Comparison of ENCODE assay signal across 11 mouse cellular contexts in genomic region chr2:32440164-32440563, GRCm38 (mm10). TPM values are rescaled to one million over a fixed set of nuclear protein-coding genes. Genes with fewer than 3 reads are reported as not detected.
DNase-seq lines count a peak whose midpoint lies in the region; ATAC-seq lines count a peak whose summit lies in the region.
"Had no signal": no experiment of that assay in that cellular context is flagged by ENCODE, and none has a peak within 500 bp of the region (broad histone marks: within the 10 kb centered on the region; RNA-seq: fewer than 3 reads in every experiment).

No protein-coding gene starts in this region.

- H3K4me2 ChIP-seq in forebrain, embryonic 12.5 days, result no peak overlapping the region
- no peak overlapping the region for H3K4me2 ChIP-seq in liver, embryonic 16.5 days (ENCODE audit: low read depth, low read length)
- no peak overlapping the region for H3K4me2 ChIP-seq in liver, embryonic 12.5 days
- no peak overlapping the region for H3K4me2 ChIP-seq in forebrain, embryonic 15.5 days (replicated peaks)
- no peak overlapping the region for H3K4me2 ChIP-seq in midbrain, embryonic 16.5 days (ENCODE audit: low read length)
- H3K4me2 ChIP-seq: liver, embryonic 15.5 days had no signal

- peak overlapping the region; percentile 74 for H3K27ac ChIP-seq in forebrain, embryonic 10.5 days
- H3K27ac ChIP-seq in forebrain, embryonic 12.5 days, result no peak overlapping the region
- peak overlapping the region; percentile 25 for H3K27ac ChIP-seq in liver, embryonic 16.5 days (ENCODE audit: low read length)
- H3K27ac ChIP-seq in liver, embryonic 12.5 days, result no peak overlapping the region
- H3K27ac ChIP-seq in forebrain, embryonic 15.5 days (replicated peaks), result peak overlapping the region; percentile 65
- peak overlapping the region; percentile 17 for H3K27ac ChIP-seq in midbrain, embryonic 16.5 days (ENCODE audit: low read length)
- H3K27ac ChIP-seq: left cerebral cortex, adult 2 months; liver, embryonic 15.5 days had no signal

- 71% methylated on average over 2 of the region's 2 CpGs for WGBS in forebrain, embryonic 10.5 days
- 40% methylated on average over 2 of the region's 2 CpGs for WGBS in forebrain, embryonic 12.5 days
- WGBS in liver, embryonic 16.5 days (ENCODE audit: insufficient replicate concordance), result 61% methylated on average over 2 of the region's 2 CpGs
- 63% methylated on average over 2 of the region's 2 CpGs for WGBS in liver, embryonic 12.5 days (ENCODE audit: insufficient replicate concordance)
- 28% methylated on average over 2 of the region's 2 CpGs for WGBS in forebrain, embryonic 15.5 days
- 49% methylated on average over 2 of the region's 2 CpGs for WGBS in midbrain, embryonic 16.5 days

- no peak for ATAC-seq in forebrain, embryonic 12.5 days (ENCODE audit: low FRiP score)
- ATAC-seq in liver, embryonic 16.5 days (ENCODE audit: low read depth), result no peak
- ATAC-seq in liver, embryonic 12.5 days, result no peak
- no peak for ATAC-seq in forebrain, embryonic 15.5 days (replicated peaks)
- no peak for ATAC-seq in midbrain, embryonic 16.5 days
- ATAC-seq in activated CD4-positive, CD25-positive, alpha-beta regulatory T cell, adult 4 months, result no peak

- DNase-seq in forebrain, embryonic 10.5 days (ENCODE audit: extremely low spot score, low spot score), result no peak
- no peak for DNase-seq in adrenal gland, postnatal 25 days
- DNase-seq: cerebellum, postnatal 36 days had no signal

- no peak overlapping the region for H3K9ac ChIP-seq in forebrain, embryonic 12.5 days
- H3K9ac ChIP-seq in liver, embryonic 16.5 days (ENCODE audit: low read depth, low read length), result no peak overlapping the region
- no peak overlapping the region for H3K9ac ChIP-seq in liver, embryonic 12.5 days
- H3K9ac ChIP-seq in forebrain, embryonic 15.5 days (replicated peaks), result no peak overlapping the region
- no peak overlapping the region for H3K9ac ChIP-seq in midbrain, embryonic 16.5 days (ENCODE audit: low read depth, low read length)
- H3K9ac ChIP-seq: liver, embryonic 15.5 days had no signal

- peaks cover 57% of the 10 kb centered on the region for H3K4me1 ChIP-seq in forebrain, embryonic 10.5 days
- peaks cover 41% of the 10 kb centered on the region for H3K4me1 ChIP-seq in forebrain, embryonic 12.5 days
- peaks cover 21% of the 10 kb centered on the region for H3K4me1 ChIP-seq in liver, embryonic 16.5 days (ENCODE audit: control insufficient read depth, low read depth, low read length)
- peaks cover 48% of the 10 kb centered on the region for H3K4me1 ChIP-seq in liver, embryonic 12.5 days
- peaks cover 47% of the 10 kb centered on the region for H3K4me1 ChIP-seq in forebrain, embryonic 15.5 days
- H3K4me1 ChIP-seq in midbrain, embryonic 16.5 days (ENCODE audit: control insufficient read depth, insufficient read depth, low read length), result peaks cover 5% of the 10 kb centered on the region; the same call in 1 of the 2 replicates

- H3K36me3 ChIP-seq in forebrain, embryonic 10.5 days (replicated peaks), result peaks cover 18% of the 10 kb centered on the region
- H3K36me3 ChIP-seq in forebrain, embryonic 12.5 days (replicated peaks), result no peaks in the 10 kb centered on the region
- H3K36me3 ChIP-seq in liver, embryonic 16.5 days (ENCODE audit: control insufficient read depth, insufficient read depth), result no peaks in the 10 kb centered on the region
- peaks cover 8% of the 10 kb centered on the region; the same call in 1 of the 2 replicates for H3K36me3 ChIP-seq in liver, embryonic 12.5 days
- H3K36me3 ChIP-seq in forebrain, embryonic 15.5 days, result peaks cover 6% of the 10 kb centered on the region; the same call in 1 of the 2 replicates
- H3K36me3 ChIP-seq in midbrain, embryonic 16.5 days (ENCODE audit: control insufficient read depth, insufficient read depth, low read length), result no peaks in the 10 kb centered on the region

- H3K9me3 ChIP-seq in forebrain, embryonic 10.5 days, result no peaks in the 10 kb centered on the region
- no peaks in the 10 kb centered on the region for H3K9me3 ChIP-seq in forebrain, embryonic 12.5 days
- H3K9me3 ChIP-seq in liver, embryonic 16.5 days (replicated peaks; ENCODE audit: control insufficient read depth, low read length), result no peaks in the 10 kb centered on the region
- no peaks in the 10 kb centered on the region for H3K9me3 ChIP-seq in liver, embryonic 12.5 days (replicated peaks)
- no peaks in the 10 kb centered on the region for H3K9me3 ChIP-seq in forebrain, embryonic 15.5 days
- H3K9me3 ChIP-seq in midbrain, embryonic 16.5 days (replicated peaks; ENCODE audit: control insufficient read depth, low read length, poor library complexity, severe bottlenecking), result no peaks in the 10 kb centered on the region
- H3K9me3 ChIP-seq: liver, embryonic 15.5 days had no signal

- no peak overlapping the region for H3K4me3 ChIP-seq in forebrain, embryonic 10.5 days
- no peak overlapping the region for H3K4me3 ChIP-seq in forebrain, embryonic 12.5 days (replicated peaks)
- H3K4me3 ChIP-seq in liver, embryonic 16.5 days (ENCODE audit: low read depth, low read length), result no peak overlapping the region
- H3K4me3 ChIP-seq in liver, embryonic 12.5 days, result no peak overlapping the region
- H3K4me3 ChIP-seq in forebrain, embryonic 15.5 days, result no peak overlapping the region
- no peak overlapping the region for H3K4me3 ChIP-seq in midbrain, embryonic 16.5 days (ENCODE audit: low read depth, low read length)
- H3K4me3 ChIP-seq: left cerebral cortex, adult 2 months; liver, embryonic 15.5 days had no signal

- H3K27me3 ChIP-seq in forebrain, embryonic 10.5 days (ENCODE audit: poor library complexity, severe bottlenecking), result no peaks in the 10 kb centered on the region
- no peaks in the 10 kb centered on the region for H3K27me3 ChIP-seq in forebrain, embryonic 12.5 days
- H3K27me3 ChIP-seq in liver, embryonic 16.5 days (ENCODE audit: control insufficient read depth, insufficient read depth, low read depth, low read length), result no peaks in the 10 kb centered on the region
- H3K27me3 ChIP-seq in liver, embryonic 12.5 days (replicated peaks), result no peaks in the 10 kb centered on the region
- no peaks in the 10 kb centered on the region for H3K27me3 ChIP-seq in forebrain, embryonic 15.5 days
- H3K27me3 ChIP-seq in midbrain, embryonic 16.5 days (ENCODE audit: control insufficient read depth, insufficient read depth, low read depth, low read length), result no peaks in the 10 kb centered on the region
- H3K27me3 ChIP-seq: liver, embryonic 15.5 days had no signal

RNA-seq across cellular contexts. Expression of gene Naif1, which starts 10.1 kb away (rescaled TPM):
- polyA plus RNA-seq in forebrain, embryonic 10.5 days (2016; fragmentation: Nextera tagmentation; extraction: Ambion mirVana), result 6.6 and 6.7 TPM in 2 replicates
- 6.1 and 6.2 TPM in 2 replicates for polyA plus RNA-seq in forebrain, embryonic 12.5 days (2016; fragmentation: Nextera tagmentation; extraction: Ambion mirVana)
- polyA plus RNA-seq in liver, embryonic 16.5 days (2015; fragmentation: Nextera tagmentation; extraction: Ambion mirVana), result 1.9 and 2.0 TPM in 2 replicates
- 2.9 and 3.2 TPM in 2 replicates for polyA plus RNA-seq in liver, embryonic 12.5 days (2016; fragmentation: Nextera tagmentation; extraction: Ambion mirVana)
- polyA plus RNA-seq in forebrain, embryonic 15.5 days (2015; fragmentation: Nextera tagmentation; extraction: Ambion mirVana), result 6.3 and 7.0 TPM in 2 replicates
- polyA plus RNA-seq in midbrain, embryonic 16.5 days (2015; fragmentation: Nextera tagmentation; extraction: Ambion mirVana), result 5.3 and 5.5 TPM in 2 replicates
- total RNA-seq in adrenal gland, postnatal 25 days (2021), result 5.5 and 5.6 TPM in 2 replicates
- 1 to 10 TPM; 5.2 TPM for polyA plus RNA-seq in activated CD4-positive, CD25-positive, alpha-beta regulatory T cell, adult 4 months (2017; shearing (Covaris generic))

RNA-seq across cellular contexts. Expression of gene Slc25a25, which starts 11.1 kb away (rescaled TPM):
- 25.0 and 26.3 TPM in 2 replicates for polyA plus RNA-seq in forebrain, embryonic 10.5 days (2016; fragmentation: Nextera tagmentation; extraction: Ambion mirVana)
- polyA plus RNA-seq in forebrain, embryonic 12.5 days (2016; fragmentation: Nextera tagmentation; extraction: Ambion mirVana), result 38.8 and 39.9 TPM in 2 replicates
- 9.5 and 9.7 TPM in 2 replicates for polyA plus RNA-seq in liver, embryonic 16.5 days (2015; fragmentation: Nextera tagmentation; extraction: Ambion mirVana)
- 11.4 and 11.9 TPM in 2 replicates for polyA plus RNA-seq in liver, embryonic 12.5 days (2016; fragmentation: Nextera tagmentation; extraction: Ambion mirVana)
- polyA plus RNA-seq in forebrain, embryonic 15.5 days (2015; fragmentation: Nextera tagmentation; extraction: Ambion mirVana), result 46.4 and 48.2 TPM in 2 replicates
- polyA plus RNA-seq in midbrain, embryonic 16.5 days (2015; fragmentation: Nextera tagmentation; extraction: Ambion mirVana), result 55.1 and 60.1 TPM in 2 replicates
- 16.4 and 28.0 TPM in 2 replicates for total RNA-seq in adrenal gland, postnatal 25 days (2021)
- 1 to 10 TPM; 3.3 to 4.0 TPM for polyA plus RNA-seq in activated CD4-positive, CD25-positive, alpha-beta regulatory T cell, adult 4 months (2017; shearing (Covaris generic))

RNA-seq across cellular contexts. Expression of gene Ptges2, which starts 44.5 kb away (rescaled TPM):
- polyA plus RNA-seq in forebrain, embryonic 10.5 days (2016; fragmentation: Nextera tagmentation; extraction: Ambion mirVana), result 23.8 and 26.4 TPM in 2 replicates
- polyA plus RNA-seq in forebrain, embryonic 12.5 days (2016; fragmentation: Nextera tagmentation; extraction: Ambion mirVana), result 29.6 and 29.9 TPM in 2 replicates
- 9.4 and 11.0 TPM in 2 replicates for polyA plus RNA-seq in liver, embryonic 16.5 days (2015; fragmentation: Nextera tagmentation; extraction: Ambion mirVana)
- polyA plus RNA-seq in liver, embryonic 12.5 days (2016; fragmentation: Nextera tagmentation; extraction: Ambion mirVana), result 19.3 and 21.1 TPM in 2 replicates
- polyA plus RNA-seq in forebrain, embryonic 15.5 days (2015; fragmentation: Nextera tagmentation; extraction: Ambion mirVana), result 39.9 and 40.3 TPM in 2 replicates
- polyA plus RNA-seq in midbrain, embryonic 16.5 days (2015; fragmentation: Nextera tagmentation; extraction: Ambion mirVana), result 50.7 and 51.4 TPM in 2 replicates
- total RNA-seq in adrenal gland, postnatal 25 days (2021), result 49.8 and 51.8 TPM in 2 replicates
- polyA plus RNA-seq in activated CD4-positive, CD25-positive, alpha-beta regulatory T cell, adult 4 months (2017; shearing (Covaris generic)), result 1 to 10 TPM; 1.0 to 1.6 TPM

RNA-seq across cellular contexts. Expression of gene Lcn2, which starts 52.1 kb away (rescaled TPM):
- not detected in 2 replicates for polyA plus RNA-seq in forebrain, embryonic 10.5 days (2016; fragmentation: Nextera tagmentation; extraction: Ambion mirVana)
- 0.45 and 0.50 TPM in 2 replicates for polyA plus RNA-seq in forebrain, embryonic 12.5 days (2016; fragmentation: Nextera tagmentation; extraction: Ambion mirVana)
- polyA plus RNA-seq in liver, embryonic 16.5 days (2015; fragmentation: Nextera tagmentation; extraction: Ambion mirVana), result 212 and 273 TPM in 2 replicates
- 15.2 and 17.7 TPM in 2 replicates for polyA plus RNA-seq in liver, embryonic 12.5 days (2016; fragmentation: Nextera tagmentation; extraction: Ambion mirVana)
- polyA plus RNA-seq in forebrain, embryonic 15.5 days (2015; fragmentation: Nextera tagmentation; extraction: Ambion mirVana), result 0.51 and 0.63 TPM in 2 replicates
- 0.86 and 1.2 TPM in 2 replicates for polyA plus RNA-seq in midbrain, embryonic 16.5 days (2015; fragmentation: Nextera tagmentation; extraction: Ambion mirVana)
- total RNA-seq in adrenal gland, postnatal 25 days (2021), result 1.0 and 1.5 TPM in 2 replicates
- polyA plus RNA-seq in activated CD4-positive, CD25-positive, alpha-beta regulatory T cell, adult 4 months (2017; shearing (Covaris generic)), result not detected

RNA-seq across cellular contexts. Expression of gene 1110008P14Rik, which starts 58.4 kb away (rescaled TPM):
- polyA plus RNA-seq in forebrain, embryonic 10.5 days (2016; fragmentation: Nextera tagmentation; extraction: Ambion mirVana), result 36.3 and 37.5 TPM in 2 replicates
- polyA plus RNA-seq in forebrain, embryonic 12.5 days (2016; fragmentation: Nextera tagmentation; extraction: Ambion mirVana), result 51.0 and 51.4 TPM in 2 replicates
- polyA plus RNA-seq in liver, embryonic 16.5 days (2015; fragmentation: Nextera tagmentation; extraction: Ambion mirVana), result 20.2 and 21.6 TPM in 2 replicates
- polyA plus RNA-seq in liver, embryonic 12.5 days (2016; fragmentation: Nextera tagmentation; extraction: Ambion mirVana), result 36.2 and 40.6 TPM in 2 replicates
- polyA plus RNA-seq in forebrain, embryonic 15.5 days (2015; fragmentation: Nextera tagmentation; extraction: Ambion mirVana), result 79.5 and 80.9 TPM in 2 replicates
- polyA plus RNA-seq in midbrain, embryonic 16.5 days (2015; fragmentation: Nextera tagmentation; extraction: Ambion mirVana), result 117 and 132 TPM in 2 replicates
- total RNA-seq in adrenal gland, postnatal 25 days (2021), result 173 and 191 TPM in 2 replicates
- 10 to 100 TPM; 70.3 to 75.4 TPM for polyA plus RNA-seq in activated CD4-positive, CD25-positive, alpha-beta regulatory T cell, adult 4 months (2017; shearing (Covaris generic))

Comparison
In these comparisons a context has a peak if more than half of its experiments do, and no peak if none do; other contexts are left out.
1. H3K27ac ChIP-seq: peak in forebrain, embryonic 10.5 days (single experiment), liver, embryonic 16.5 days (single experiment), forebrain, embryonic 15.5 days (single experiment) and midbrain, embryonic 16.5 days (single experiment); none in forebrain, embryonic 12.5 days (single experiment) and liver, embryonic 12.5 days (single experiment).